23 mouse cellular contexts compared by ENCODE assay signal in genomic region chr12:21431950-21432349, GRCm38 (mm10). TPM values are rescaled to one million over a fixed set of nuclear protein-coding genes. Genes with fewer than 3 reads are reported as not detected.
A peak's percentile ranks its signal among the peaks of the same experiment; 100 is the strongest.
DNase-seq lines count a peak whose midpoint lies in the region; ATAC-seq lines count a peak whose summit lies in the region.
"Had no signal": no experiment of that assay in that cellular context is flagged by ENCODE, and none has a peak within 500 bp of the region (broad histone marks: within the 10 kb centered on the region; RNA-seq: fewer than 3 reads in every experiment).

No protein-coding gene starts in this region.

- DNase-seq in heart, adult 9 months (ENCODE audit: low spot score in 2 of 2), result no peak
- no peak for DNase-seq in cerebellum, adult 8-10 months
- no peak for DNase-seq in liver, embryonic 11.5 days (ENCODE audit: low spot score)
- DNase-seq: adrenal gland, adult 8-10 months; cerebellum, postnatal 10 days; gastrocnemius, postnatal 10 days; heart, adult 2 months; heart, postnatal 10 days; kidney, adult 18-20 months; layer of hippocampus, postnatal 36 days; right cerebral cortex, postnatal 4 days; thymus, postnatal 14 days had no signal

- H3K27ac ChIP-seq in heart, embryonic 12.5 days (ENCODE audit: poor library complexity, severe bottlenecking), result no peak overlapping the region
- no peak overlapping the region for H3K27ac ChIP-seq in midbrain, embryonic 12.5 days (replicated peaks)
- no peak overlapping the region for H3K27ac ChIP-seq in midbrain, embryonic 16.5 days (ENCODE audit: low read length)
- no peak overlapping the region for H3K27ac ChIP-seq in lung, embryonic 16.5 days (ENCODE audit: low read length)
- no peak overlapping the region for H3K27ac ChIP-seq in liver, embryonic 11.5 days (ENCODE audit: low read depth, low read length)
- H3K27ac ChIP-seq: embryonic facial prominence, embryonic 13.5 days; heart, adult 2 months; kidney, postnatal 0 days; limb, embryonic 13.5 days; liver, embryonic 14.5 days had no signal

- no peak overlapping the region for H3K4me2 ChIP-seq in heart, embryonic 12.5 days
- H3K4me2 ChIP-seq in midbrain, embryonic 12.5 days (replicated peaks), result no peak overlapping the region
- H3K4me2 ChIP-seq in midbrain, embryonic 16.5 days (ENCODE audit: low read length), result no peak overlapping the region
- no peak overlapping the region for H3K4me2 ChIP-seq in lung, embryonic 16.5 days (ENCODE audit: low read depth, low read length)
- no peak overlapping the region for H3K4me2 ChIP-seq in liver, embryonic 11.5 days
- H3K4me2 ChIP-seq: embryonic facial prominence, embryonic 13.5 days; limb, embryonic 13.5 days had no signal

- no peak overlapping the region for H3K4me3 ChIP-seq in heart, embryonic 12.5 days
- no peak overlapping the region for H3K4me3 ChIP-seq in midbrain, embryonic 12.5 days
- H3K4me3 ChIP-seq in midbrain, embryonic 16.5 days (ENCODE audit: low read depth, low read length), result no peak overlapping the region
- H3K4me3 ChIP-seq in lung, embryonic 16.5 days (ENCODE audit: low read length), result no peak overlapping the region
- no peak overlapping the region for H3K4me3 ChIP-seq in liver, embryonic 11.5 days (ENCODE audit: low read depth, low read length)
- H3K4me3 ChIP-seq: embryonic facial prominence, embryonic 13.5 days; heart, adult 2 months; limb, embryonic 13.5 days had no signal

- no peak overlapping the region for H3K9ac ChIP-seq in heart, embryonic 12.5 days
- no peak overlapping the region for H3K9ac ChIP-seq in midbrain, embryonic 12.5 days (replicated peaks)
- H3K9ac ChIP-seq in midbrain, embryonic 16.5 days (ENCODE audit: low read depth, low read length), result no peak overlapping the region
- H3K9ac ChIP-seq in lung, embryonic 16.5 days (ENCODE audit: low read length), result no peak overlapping the region
- no peak overlapping the region for H3K9ac ChIP-seq in liver, embryonic 11.5 days (ENCODE audit: low read depth, low read length)
- H3K9ac ChIP-seq: embryonic facial prominence, embryonic 13.5 days; limb, embryonic 13.5 days; liver, embryonic 14.5 days had no signal

- H3K9me3 ChIP-seq in heart, embryonic 12.5 days (replicated peaks), result no peaks in the 10 kb centered on the region
- no peaks in the 10 kb centered on the region for H3K9me3 ChIP-seq in midbrain, embryonic 12.5 days
- no peaks in the 10 kb centered on the region for H3K9me3 ChIP-seq in midbrain, embryonic 16.5 days (replicated peaks; ENCODE audit: control insufficient read depth, low read length, poor library complexity, severe bottlenecking)
- no peaks in the 10 kb centered on the region for H3K9me3 ChIP-seq in lung, embryonic 16.5 days (ENCODE audit: control insufficient read depth, low read length)
- H3K9me3 ChIP-seq in liver, embryonic 11.5 days (ENCODE audit: control insufficient read depth, low read length), result no peaks in the 10 kb centered on the region
- H3K9me3 ChIP-seq: embryonic facial prominence, embryonic 13.5 days; limb, embryonic 13.5 days had no signal

- peaks cover 9% of the 10 kb centered on the region for H3K4me1 ChIP-seq in heart, embryonic 12.5 days (replicated peaks)
- no peaks in the 10 kb centered on the region for H3K4me1 ChIP-seq in midbrain, embryonic 12.5 days
- no peaks in the 10 kb centered on the region for H3K4me1 ChIP-seq in midbrain, embryonic 16.5 days (ENCODE audit: control insufficient read depth, insufficient read depth, low read length)
- H3K4me1 ChIP-seq in lung, embryonic 16.5 days (replicated peaks; ENCODE audit: control insufficient read depth, insufficient read depth, low read length), result 0 out of 2 replicates have a peak, but pooled peaks cover 3% of the 10 kb centered on the region
- H3K4me1 ChIP-seq in liver, embryonic 11.5 days (replicated peaks; ENCODE audit: control insufficient read depth, insufficient read depth, low read length), result no peaks in the 10 kb centered on the region; the same call in none of the 2 replicates
- H3K4me1 ChIP-seq: embryonic facial prominence, embryonic 13.5 days; limb, embryonic 13.5 days had no signal

- peak; percentile 9; the same call in 1 of the 2 replicates for ATAC-seq in heart, embryonic 12.5 days (ENCODE audit: insufficient number of reproducible peaks, low FRiP score)
- 0 out of 2 replicates have a peak, but pooled peaks have one; percentile 41 for ATAC-seq in midbrain, embryonic 12.5 days (ENCODE audit: low FRiP score, low read depth)
- no peak; the same call in 1 of the 2 replicates for ATAC-seq in midbrain, embryonic 16.5 days
- ATAC-seq in lung, embryonic 16.5 days (ENCODE audit: low read depth), result peak; percentile 90
- no peak for ATAC-seq in liver, embryonic 11.5 days (replicated peaks; ENCODE audit: low FRiP score)
- ATAC-seq: CD4-positive, CD25-positive, alpha-beta regulatory T cell, adult 4 months; forebrain, embryonic 14.5 days; hindbrain, embryonic 16.5 days had no signal

- WGBS in heart, embryonic 12.5 days, result 57% methylated on average over 8 of the region's 8 CpGs
- whole genome bisulfite sequencing in midbrain, embryonic 12.5 days, result 59% methylated on average over 8 of the region's 8 CpGs
- WGBS in midbrain, embryonic 16.5 days, result 51% methylated on average over 8 of the region's 8 CpGs
- 50% methylated on average over 8 of the region's 8 CpGs for WGBS in lung, embryonic 16.5 days
- 56% methylated on average over 8 of the region's 8 CpGs for WGBS in liver, embryonic 11.5 days

- no peaks in the 10 kb centered on the region for H3K27me3 ChIP-seq in heart, embryonic 12.5 days (replicated peaks)
- no peaks in the 10 kb centered on the region for H3K27me3 ChIP-seq in midbrain, embryonic 12.5 days
- no peaks in the 10 kb centered on the region for H3K27me3 ChIP-seq in midbrain, embryonic 16.5 days (ENCODE audit: control insufficient read depth, insufficient read depth, low read depth, low read length)
- H3K27me3 ChIP-seq in lung, embryonic 16.5 days (ENCODE audit: control insufficient read depth, insufficient read depth, low read depth, low read length), result no peaks in the 10 kb centered on the region
- H3K27me3 ChIP-seq in liver, embryonic 11.5 days (replicated peaks; ENCODE audit: control insufficient read depth, insufficient read depth, low read length), result no peaks in the 10 kb centered on the region
- H3K27me3 ChIP-seq: embryonic facial prominence, embryonic 13.5 days; limb, embryonic 13.5 days had no signal

- no peaks in the 10 kb centered on the region for H3K36me3 ChIP-seq in heart, embryonic 12.5 days
- no peaks in the 10 kb centered on the region for H3K36me3 ChIP-seq in midbrain, embryonic 12.5 days
- H3K36me3 ChIP-seq in midbrain, embryonic 16.5 days (ENCODE audit: control insufficient read depth, insufficient read depth, low read length), result no peaks in the 10 kb centered on the region
- H3K36me3 ChIP-seq in lung, embryonic 16.5 days (ENCODE audit: control insufficient read depth, insufficient read depth, low read length), result no peaks in the 10 kb centered on the region
- no peaks in the 10 kb centered on the region for H3K36me3 ChIP-seq in liver, embryonic 11.5 days (ENCODE audit: control insufficient read depth, insufficient read depth, low read length)
- H3K36me3 ChIP-seq: embryonic facial prominence, embryonic 13.5 days; limb, embryonic 13.5 days had no signal

RNA-seq across cellular contexts. Expression of gene Ywhaq, which starts 14.5 kb away (rescaled TPM):
- polyA plus RNA-seq in heart, embryonic 12.5 days (2016; fragmentation: Nextera tagmentation; extraction: Ambion mirVana), result 558 and 566 TPM in 2 replicates
- polyA plus RNA-seq in midbrain, embryonic 12.5 days (2016; fragmentation: Nextera tagmentation; extraction: Ambion mirVana), result 1,175 and 1,209 TPM in 2 replicates
- polyA plus RNA-seq in midbrain, embryonic 16.5 days (2015; fragmentation: Nextera tagmentation; extraction: Ambion mirVana), result 1,279 and 1,291 TPM in 2 replicates
- polyA plus RNA-seq in lung, embryonic 16.5 days (2015; fragmentation: Nextera tagmentation; extraction: Ambion mirVana), result 619 and 660 TPM in 2 replicates
- polyA plus RNA-seq in liver, embryonic 11.5 days (2014; fragmentation: Nextera tagmentation; extraction: Ambion mirVana), result 521 and 564 TPM in 2 replicates

RNA-seq across cellular contexts. Expression of gene Adam17, which starts 58.5 kb away (rescaled TPM):
- 38.6 and 39.9 TPM in 2 replicates for polyA plus RNA-seq in heart, embryonic 12.5 days (2016; fragmentation: Nextera tagmentation; extraction: Ambion mirVana)
- 34.1 and 36.8 TPM in 2 replicates for polyA plus RNA-seq in midbrain, embryonic 12.5 days (2016; fragmentation: Nextera tagmentation; extraction: Ambion mirVana)
- polyA plus RNA-seq in midbrain, embryonic 16.5 days (2015; fragmentation: Nextera tagmentation; extraction: Ambion mirVana), result 16.0 and 17.8 TPM in 2 replicates
- polyA plus RNA-seq in lung, embryonic 16.5 days (2015; fragmentation: Nextera tagmentation; extraction: Ambion mirVana), result 55.6 and 56.2 TPM in 2 replicates
- polyA plus RNA-seq in liver, embryonic 11.5 days (2014; fragmentation: Nextera tagmentation; extraction: Ambion mirVana), result 35.6 and 40.3 TPM in 2 replicates

Comparison
In these comparisons a context has a peak if more than half of its experiments do, and no peak if none do; other contexts are left out.
1. ATAC-seq: peak in heart, embryonic 12.5 days (single experiment), midbrain, embryonic 12.5 days (single experiment) and lung, embryonic 16.5 days (single experiment); none in midbrain, embryonic 16.5 days (single experiment) and liver, embryonic 11.5 days (single experiment).